Mouse (Mus musculus) embryonic facial prominence, embryonic 12.5 days (tissue): ENCODE measurements around the gene Rragd. TPM values are rescaled to one million over a fixed set of nuclear protein-coding genes. Genes with fewer than 3 reads are reported as not detected.

Experiments
- ATAC-seq: fragments of 200-750 bp; cut with Nextera tagmentation; 2 replicates; pipeline ENCODE4 v1.8.0; 2017; ENCODE audit not compliant: insufficient number of reproducible peaks, insufficient read depth, low FRiP score, low TSS enrichment
- H3K27ac ChIP-seq: fragments of 300-500 bp; sonication (generic); 2 replicates; pipeline ENCODE4 v1.5.1; 2016; ENCODE audit warnings: mild to moderate bottlenecking
- H3K27me3 ChIP-seq: fragments of 300-500 bp; sonication (generic); 2 replicates; pipeline ENCODE4 v1.6.1; 2016; ENCODE audit warnings: mild to moderate bottlenecking, moderate library complexity
- H3K36me3 ChIP-seq: fragments of 300-500 bp; sonication (generic); 2 replicates; pipeline ENCODE4 v1.6.1; 2016; ENCODE audit warnings: mild to moderate bottlenecking
- H3K4me1 ChIP-seq: fragments of 300-500 bp; sonication (generic); 2 replicates; pipeline ENCODE4 v1.6.1; 2016
- H3K4me2 ChIP-seq: fragments of 300-500 bp; sonication (generic); replicated peaks from 2 replicates; pipeline ENCODE4 v1.6.1; 2016; ENCODE audit warnings: mild to moderate bottlenecking, moderate library complexity
- H3K4me3 ChIP-seq: fragments of 300-500 bp; sonication (generic); 2 replicates; pipeline ENCODE4 v1.5.1; 2016; ENCODE audit warnings: mild to moderate bottlenecking
- H3K9ac ChIP-seq: fragments of 300-500 bp; sonication (generic); 2 replicates; pipeline ENCODE4 v1.6.1; 2016; ENCODE audit warnings: mild to moderate bottlenecking, moderate library complexity
- H3K9me3 ChIP-seq: fragments of 300-500 bp; sonication (generic); 2 replicates; pipeline ENCODE4 v1.6.1; 2016; ENCODE audit warnings: mild to moderate bottlenecking, moderate library complexity
- WGBS: fragments of 180-500 bp; shearing (Covaris S2); methylation state at CpG from one replicate; pipeline ENCODE4 v1.1.7; 2016; 5-methylcytosine and 5-hydroxymethylcytosine counted together
- polyA plus RNA-seq: library from polyadenylated mRNA; unstranded; fragments of >200 nt; fragmentation: Nextera tagmentation; extraction: Ambion mirVana; gene quantifications from 2 replicates; pipeline ENCODE4 v1.2.1, GENCODE M21; 2016

Gene Rragd
- polyA plus RNA-seq, 1 experiment from 2014 or later = 19.6 TPM

DNA sequence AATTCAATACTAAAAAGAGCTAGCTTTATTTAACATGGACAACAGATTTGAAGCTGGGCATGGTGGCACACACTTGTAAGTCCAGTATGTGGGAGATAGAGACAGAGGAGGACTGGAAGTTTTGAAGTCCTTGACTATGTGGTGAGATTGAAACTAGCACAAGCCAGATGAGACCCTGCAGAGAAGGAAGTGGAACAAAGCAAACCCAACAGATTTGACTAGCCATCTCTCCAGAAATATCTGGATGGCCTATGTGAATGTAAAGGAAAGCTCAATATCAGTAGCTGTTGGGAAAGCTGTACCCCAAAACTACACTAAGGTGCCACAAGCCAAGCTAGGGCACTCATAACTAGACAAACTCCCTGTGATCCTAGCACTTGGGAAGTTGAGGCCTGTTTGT lies 71.6 kb downstream of the Rragd start:
- Histone ChIP-seq H3K36me3 (peaks cover 23% of the 10 kb centered on the region), H3K4me3 (no peak overlapping the region), H3K4me1 (no peaks in the 10 kb centered on the region; the same call in 1 of the 2 replicates), H3K4me2 (no peak overlapping the region), H3K9ac (no peak overlapping the region), H3K27ac (no peak overlapping the region), H3K27me3 (no peaks in the 10 kb centered on the region), H3K9me3 (no peaks in the 10 kb centered on the region)
- no peak for ATAC-seq

DNA sequence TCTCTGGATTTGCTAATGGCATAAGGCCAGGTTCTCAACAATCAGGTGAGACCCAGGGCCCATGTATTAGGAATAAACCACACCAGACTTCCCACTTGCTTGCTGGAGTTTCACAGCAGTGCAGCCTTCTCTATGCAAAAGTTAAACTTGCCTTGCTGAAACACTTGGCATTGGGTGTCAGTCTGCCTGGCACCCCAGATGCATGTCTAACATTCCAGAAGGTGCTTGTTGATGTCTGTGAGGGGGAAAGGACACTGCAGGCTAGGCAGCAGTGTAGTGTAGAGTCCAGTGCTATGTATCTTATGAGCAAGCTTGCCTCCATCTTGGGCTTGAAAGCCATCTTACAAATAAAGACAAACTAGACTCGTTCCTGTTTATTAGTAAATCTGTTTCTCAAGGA lies 73.5 kb downstream of the Rragd start:
- peaks cover 4% of the 10 kb centered on the region; the same call in 1 of the 2 replicates for H3K4me1 ChIP-seq
- no peak overlapping the region for H3K9ac ChIP-seq
- H3K9me3 ChIP-seq = no peaks in the 10 kb centered on the region
- no peak overlapping the region for H3K4me2 ChIP-seq
- H3K27ac ChIP-seq = no peak overlapping the region
- peaks cover 10% of the 10 kb centered on the region for H3K36me3 ChIP-seq
- no peaks in the 10 kb centered on the region for H3K27me3 ChIP-seq
- 86% methylated on average over 1 of the region's 1 CpGs for WGBS
- no peak for ATAC-seq
- H3K4me3 ChIP-seq = no peak overlapping the region

DNA sequence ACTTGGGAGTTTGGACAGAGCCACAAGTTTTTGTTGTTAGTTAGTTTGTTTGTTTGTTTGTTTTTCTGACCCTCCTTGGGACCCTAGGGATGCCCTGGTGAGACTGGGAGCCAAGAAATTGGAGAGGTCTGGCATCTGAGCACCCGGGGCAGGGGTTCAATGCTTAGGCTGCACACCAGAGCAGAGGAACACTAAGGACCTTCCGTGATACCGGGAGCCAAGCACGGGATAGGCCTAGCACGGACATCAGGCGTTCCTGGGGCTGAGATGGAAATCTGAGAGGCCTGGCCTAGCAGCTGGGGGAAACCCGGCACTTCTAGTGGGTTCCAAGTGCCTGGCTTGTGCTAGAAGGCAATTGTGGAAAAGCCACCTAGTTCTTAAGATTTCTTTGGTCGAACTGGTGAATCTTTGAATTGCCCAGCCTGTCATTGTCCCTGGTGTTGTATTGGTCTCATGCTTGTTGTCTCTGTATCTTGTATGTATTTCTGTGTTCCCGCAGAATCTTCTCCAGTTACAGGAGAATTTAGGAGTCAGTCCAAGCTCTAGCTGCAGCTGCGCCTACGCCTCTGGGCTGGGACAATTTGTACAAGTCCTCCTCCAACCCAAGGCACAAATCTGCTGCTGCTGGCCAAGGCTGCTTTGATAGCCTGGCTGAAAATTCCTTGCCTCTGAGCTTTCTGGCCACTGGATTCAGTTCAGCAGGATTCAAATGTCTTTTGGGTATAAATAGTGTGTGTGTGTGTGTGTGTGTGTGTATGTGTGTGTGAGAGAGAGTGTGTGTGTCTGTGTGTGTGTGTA lies 75.3 kb downstream of the Rragd start:
- 49% methylated on average over 11 of the region's 11 CpGs for WGBS
- no peak overlapping the region for H3K4me3 ChIP-seq
- peaks cover 5% of the 10 kb centered on the region; the same call in 1 of the 2 replicates for H3K4me1 ChIP-seq
- no peaks in the 10 kb centered on the region for H3K27me3 ChIP-seq
- H3K9ac ChIP-seq = no peak overlapping the region
- no peak overlapping the region for H3K4me2 ChIP-seq
- H3K9me3 ChIP-seq = no peaks in the 10 kb centered on the region
- no peaks in the 10 kb centered on the region for H3K36me3 ChIP-seq
- peak overlapping the region; percentile 3; the same call in 1 of the 2 replicates for H3K27ac ChIP-seq
- 0 out of 2 replicates have a peak, but pooled peaks have one; percentile 28 for ATAC-seq

DNA sequence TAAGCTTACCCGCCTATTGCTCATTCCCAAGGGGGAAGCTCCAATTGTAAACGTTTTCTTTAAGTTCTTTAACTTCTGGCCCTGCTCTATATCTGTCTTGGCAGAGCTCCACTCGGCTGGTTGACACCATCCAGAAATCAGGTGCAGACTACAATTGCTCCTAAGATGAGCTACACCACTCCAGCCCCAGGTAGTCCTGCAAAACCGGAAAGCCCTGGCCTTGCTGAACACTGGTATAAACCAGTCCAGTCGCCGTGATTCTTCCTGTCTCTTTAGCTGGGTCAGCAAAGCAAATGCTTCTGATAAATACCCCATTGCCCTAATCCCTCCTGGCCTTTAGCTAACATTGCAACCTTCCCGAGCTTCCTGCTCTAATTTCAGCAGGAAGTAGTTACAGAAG lies 78.3 kb downstream of the Rragd start:
- Histone ChIP-seq H3K4me3 (no peak overlapping the region), H3K4me2 (no peak overlapping the region), H3K9me3 (no peaks in the 10 kb centered on the region), H3K36me3 (no peaks in the 10 kb centered on the region), H3K27me3 (no peaks in the 10 kb centered on the region), H3K27ac (no peak overlapping the region), H3K9ac (no peak overlapping the region), H3K4me1 (peaks cover 5% of the 10 kb centered on the region; the same call in 1 of the 2 replicates)
- whole genome bisulfite sequencing = 23% methylated on average over 7 of the region's 7 CpGs
- ATAC-seq = no peak

DNA sequence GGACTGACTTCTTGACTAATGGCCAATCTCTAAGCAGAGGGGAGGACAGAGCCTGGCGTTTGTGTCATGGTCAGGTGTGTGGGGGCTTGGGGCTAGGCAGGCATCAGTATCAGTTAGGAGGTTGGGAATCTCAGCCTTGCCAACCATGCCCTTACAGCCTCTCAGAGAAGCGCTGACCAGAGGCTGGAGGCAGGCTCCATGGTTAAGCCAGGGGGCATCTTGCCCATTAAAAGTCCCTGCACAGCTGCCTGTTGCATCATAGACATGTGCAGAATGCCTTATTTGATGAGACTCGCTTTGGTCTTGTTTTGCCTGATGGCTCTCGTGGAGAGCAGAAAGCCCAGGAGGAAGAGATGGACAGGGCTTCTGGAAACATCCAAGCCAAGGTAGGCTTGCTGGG lies 80.1 kb downstream of the Rragd start, which contains the start of gene Gabrr2:
Gene Gabrr2 (plus strand): TSS at position 19 of the 400 bp plus-strand sequence.
- 83% methylated on average over 4 of the region's 4 CpGs for WGBS
- Histone ChIP-seq H3K9me3 (no peaks in the 10 kb centered on the region), H3K36me3 (no peaks in the 10 kb centered on the region), H3K9ac (no peak within 1 kb of the TSS), H3K4me2 (no peak within 1 kb of the TSS), H3K27ac (no peak within 1 kb of the TSS), H3K27me3 (no peaks in the 10 kb centered on the region), H3K4me1 (peaks cover 9% of the 10 kb centered on the region; the same call in 1 of the 2 replicates), H3K4me3 (no peak within 1 kb of the TSS)
- ATAC-seq = no peak

DNA sequence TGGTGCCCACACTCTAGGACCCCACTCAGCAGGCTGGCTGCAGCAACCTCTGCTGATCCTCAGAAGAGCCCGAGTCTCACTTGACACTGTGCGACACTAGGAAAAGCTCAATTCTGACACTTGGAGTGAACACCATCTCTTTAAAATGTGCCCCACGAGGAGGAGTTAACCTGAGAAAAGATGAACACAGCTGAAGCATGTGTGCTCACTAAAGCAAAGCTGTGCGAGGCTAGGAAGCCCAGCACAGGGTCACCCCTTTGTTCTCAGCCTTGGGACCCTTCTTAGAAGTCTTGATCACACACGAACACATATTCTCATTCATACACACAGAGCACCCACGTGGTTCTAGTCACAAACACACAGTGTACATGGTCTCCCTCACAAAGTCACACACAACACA lies 82.1 kb downstream of the Rragd start:
- WGBS = 78% methylated on average over 6 of the region's 6 CpGs

DNA sequence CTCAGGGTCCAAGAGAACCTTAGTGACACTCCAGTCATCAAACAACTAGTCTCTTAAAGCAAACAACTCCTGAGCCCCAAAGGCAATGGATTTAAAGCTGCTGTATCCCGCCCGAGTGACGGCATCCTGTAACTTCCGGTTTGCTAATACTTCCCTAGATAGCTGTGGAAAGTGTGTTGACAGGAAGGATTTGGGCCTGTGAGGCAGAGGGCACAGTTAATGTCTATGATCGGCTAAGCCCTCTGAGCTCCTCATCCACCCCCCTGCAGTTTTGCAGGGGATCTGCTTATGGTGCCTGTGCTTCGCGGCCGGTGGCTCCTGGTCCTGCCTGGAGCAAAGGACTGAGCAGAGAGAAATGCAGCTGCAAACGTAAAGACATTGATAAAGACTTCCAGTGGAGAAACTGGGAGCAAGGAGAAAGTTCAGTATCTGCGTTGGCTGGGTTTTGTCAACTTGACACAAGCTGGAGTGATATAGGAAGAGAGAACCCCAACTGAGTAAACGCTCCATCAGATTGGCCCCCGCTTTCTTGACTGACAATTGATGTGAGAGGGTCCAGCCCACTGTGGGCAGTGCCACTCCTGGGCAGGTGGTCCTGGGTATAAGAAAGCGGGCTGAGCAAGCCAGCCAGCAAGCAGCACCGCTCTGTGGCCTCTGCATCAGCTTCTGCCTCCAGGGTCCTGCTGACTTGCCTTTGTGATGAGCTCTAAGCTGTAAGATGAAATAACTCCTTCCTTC lies 83.6 kb downstream of the Rragd start:
- Histone ChIP-seq H3K4me3 (no peak overlapping the region), H3K36me3 (no peaks in the 10 kb centered on the region), H3K9me3 (no peaks in the 10 kb centered on the region), H3K27me3 (no peaks in the 10 kb centered on the region), H3K4me2 (no peak overlapping the region), H3K9ac (no peak overlapping the region), H3K27ac (no peak overlapping the region), H3K4me1 (0 out of 2 replicates have a peak, but pooled peaks cover 4% of the 10 kb centered on the region)
- ATAC-seq = no peak
- WGBS = 61% methylated on average over 14 of the region's 14 CpGs

More for the DNA sequence above, 82.1 kb downstream of the Rragd start:
- Histone ChIP-seq H3K36me3 (no peaks in the 10 kb centered on the region), H3K4me1 (peaks cover 9% of the 10 kb centered on the region; the same call in 1 of the 2 replicates), H3K27me3 (no peaks in the 10 kb centered on the region), H3K9me3 (no peaks in the 10 kb centered on the region), H3K4me2 (no peak overlapping the region), H3K27ac (no peak overlapping the region), H3K9ac (no peak overlapping the region), H3K4me3 (no peak overlapping the region)
- no peak for ATAC-seq

DNA sequence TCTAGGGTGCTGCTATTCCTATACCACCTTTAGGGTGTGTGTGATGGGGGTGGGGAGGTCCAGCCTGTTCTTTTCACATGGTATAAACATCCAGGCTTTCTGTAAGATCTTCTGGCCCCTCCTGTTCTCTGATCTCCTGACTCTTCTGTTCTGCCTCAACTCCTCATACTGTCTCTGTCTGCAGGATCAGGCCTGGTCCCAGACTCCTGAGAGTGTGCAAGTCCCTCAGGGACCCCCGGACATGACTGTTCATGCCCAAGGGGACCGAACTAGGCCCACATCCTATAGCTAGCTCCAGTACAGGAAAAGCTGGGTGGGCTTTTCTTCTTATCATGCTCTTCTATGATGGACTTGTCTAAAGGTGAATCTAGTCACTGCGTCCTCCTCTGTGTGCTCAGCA lies 84.5 kb downstream of the Rragd start:
- no peak overlapping the region for H3K9ac ChIP-seq
- no peaks in the 10 kb centered on the region for H3K27me3 ChIP-seq
- H3K27ac ChIP-seq = no peak overlapping the region
- no peak overlapping the region for H3K4me2 ChIP-seq
- no peak for ATAC-seq
- 97% methylated on average over 3 of the region's 3 CpGs for WGBS
- no peak overlapping the region for H3K4me3 ChIP-seq
- H3K4me1 ChIP-seq = 0 out of 2 replicates have a peak, but pooled peaks cover 4% of the 10 kb centered on the region
- no peaks in the 10 kb centered on the region for H3K9me3 ChIP-seq
- H3K36me3 ChIP-seq = no peaks in the 10 kb centered on the region

DNA sequence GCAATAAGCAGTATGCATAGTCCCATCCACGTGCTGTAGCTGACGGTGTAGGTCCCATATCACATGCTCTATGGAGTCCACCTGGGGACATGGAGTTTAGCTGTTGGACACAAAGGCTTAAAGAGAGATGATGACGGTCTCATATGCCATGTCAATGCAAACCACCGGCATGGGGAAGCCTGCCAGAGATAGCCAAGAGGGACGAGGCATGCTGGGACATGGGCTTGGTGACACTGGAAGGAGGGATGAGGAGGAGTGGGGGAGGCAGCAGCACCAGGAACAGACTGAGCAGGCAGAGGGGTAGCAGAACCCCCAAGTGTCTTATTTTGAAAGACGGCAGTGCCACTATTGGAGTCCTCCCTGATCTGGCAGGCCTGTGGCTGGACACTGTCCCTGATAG lies 85.0 kb downstream of the Rragd start:
- Histone ChIP-seq H3K4me1 (0 out of 2 replicates have a peak, but pooled peaks cover 4% of the 10 kb centered on the region), H3K27me3 (no peaks in the 10 kb centered on the region), H3K9me3 (no peaks in the 10 kb centered on the region), H3K9ac (no peak overlapping the region), H3K36me3 (no peaks in the 10 kb centered on the region), H3K27ac (no peak overlapping the region), H3K4me3 (no peak overlapping the region), H3K4me2 (no peak overlapping the region)
- ATAC-seq = no peak
- WGBS = 88% methylated on average over 6 of the region's 6 CpGs

DNA sequence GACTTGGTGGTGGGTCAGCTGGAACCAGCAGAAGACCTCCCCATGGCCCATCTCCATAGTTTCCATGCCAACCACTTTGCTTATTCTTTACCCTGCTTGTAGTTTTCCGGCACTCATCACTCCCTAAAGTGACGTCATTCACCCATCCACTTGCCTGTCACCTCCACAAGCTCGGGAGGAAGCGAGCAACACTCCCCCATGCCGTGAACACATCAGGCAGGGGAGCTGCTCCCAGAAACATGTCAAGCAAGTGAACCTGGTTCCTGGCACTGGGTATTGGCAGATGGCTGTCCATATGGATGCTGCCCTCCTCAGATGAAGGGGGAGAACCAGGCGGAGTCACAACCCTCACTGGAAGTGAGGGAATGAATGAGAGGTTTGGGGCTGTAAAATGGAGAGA lies 86.1 kb downstream of the Rragd start:
- WGBS = 77% methylated on average over 6 of the region's 6 CpGs
- Histone ChIP-seq H3K9ac (no peak overlapping the region), H3K36me3 (no peaks in the 10 kb centered on the region), H3K4me1 (0 out of 2 replicates have a peak, but pooled peaks cover 4% of the 10 kb centered on the region), H3K4me3 (no peak overlapping the region), H3K9me3 (no peaks in the 10 kb centered on the region), H3K27me3 (no peaks in the 10 kb centered on the region), H3K27ac (no peak overlapping the region), H3K4me2 (no peak overlapping the region)
- ATAC-seq = no peak

DNA sequence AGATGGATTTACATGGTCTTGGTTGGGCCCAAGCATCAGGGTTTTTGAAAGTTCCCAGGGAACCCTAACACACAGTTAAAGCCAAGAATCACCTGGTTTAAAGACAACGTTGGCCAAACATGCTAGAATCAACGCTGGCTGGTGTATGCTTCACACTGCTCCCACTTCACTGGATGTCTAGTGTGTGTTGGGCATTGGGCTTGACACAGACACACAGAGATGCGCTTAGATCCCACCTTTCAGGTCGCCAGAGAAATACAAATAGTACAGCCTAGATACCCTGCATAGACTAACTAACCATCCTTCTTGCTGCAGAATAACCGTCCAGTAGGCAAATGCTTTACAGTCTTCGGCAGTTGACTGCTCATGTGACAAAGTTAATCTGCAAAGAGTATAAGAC lies 87.5 kb downstream of the Rragd start:
- no peak overlapping the region for H3K9ac ChIP-seq
- H3K4me2 ChIP-seq = no peak overlapping the region
- no peaks in the 10 kb centered on the region for H3K27me3 ChIP-seq
- no peaks in the 10 kb centered on the region for H3K36me3 ChIP-seq
- no peak for ATAC-seq
- H3K4me3 ChIP-seq = no peak overlapping the region
- 91% methylated on average over 6 of the region's 6 CpGs for WGBS
- 0 out of 2 replicates have a peak, but pooled peaks cover 4% of the 10 kb centered on the region for H3K4me1 ChIP-seq
- H3K27ac ChIP-seq = no peak overlapping the region
- H3K9me3 ChIP-seq = no peaks in the 10 kb centered on the region

DNA sequence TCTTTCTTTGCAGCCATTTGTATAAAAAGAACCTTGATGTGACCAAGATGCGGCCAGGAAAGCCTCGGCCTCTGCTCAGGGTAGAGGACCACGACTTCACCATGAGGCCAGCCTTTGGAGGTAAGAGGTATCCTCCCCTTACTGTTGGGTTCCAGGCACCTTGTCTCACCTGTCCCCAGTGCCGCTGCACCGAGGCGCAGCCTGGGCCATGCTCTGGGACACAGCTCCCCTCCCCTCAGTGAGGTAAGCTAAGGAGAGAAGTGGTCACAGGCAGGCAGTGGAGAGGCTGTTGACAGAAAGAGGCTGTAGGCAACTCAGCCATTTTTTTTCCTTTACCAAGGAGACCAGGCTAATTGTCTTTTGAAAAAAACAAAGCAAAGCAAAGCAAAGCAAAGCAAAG lies 88.5 kb downstream of the Rragd start:
- H3K27ac ChIP-seq = no peak overlapping the region
- no peaks in the 10 kb centered on the region for H3K27me3 ChIP-seq
- H3K4me3 ChIP-seq = no peak overlapping the region
- no peak overlapping the region for H3K4me2 ChIP-seq
- H3K9ac ChIP-seq = no peak overlapping the region
- 0 out of 2 replicates have a peak, but pooled peaks cover 4% of the 10 kb centered on the region for H3K4me1 ChIP-seq
- no peak for ATAC-seq
- no peaks in the 10 kb centered on the region for H3K9me3 ChIP-seq
- H3K36me3 ChIP-seq = no peaks in the 10 kb centered on the region
- 89% methylated on average over 6 of the region's 6 CpGs for WGBS
